Mouse (Mus musculus): Measurements from ENCODE around the gene Gstm4.
A peak's percentile ranks its signal among the peaks of the same experiment; 100 is the strongest.
"Not testable (repeated sequence)": the region's sequence is repeated elsewhere in the genome, so short reads cannot be mapped to it uniquely, and the experiment has no call there.

Gene Gstm4

DNA sequence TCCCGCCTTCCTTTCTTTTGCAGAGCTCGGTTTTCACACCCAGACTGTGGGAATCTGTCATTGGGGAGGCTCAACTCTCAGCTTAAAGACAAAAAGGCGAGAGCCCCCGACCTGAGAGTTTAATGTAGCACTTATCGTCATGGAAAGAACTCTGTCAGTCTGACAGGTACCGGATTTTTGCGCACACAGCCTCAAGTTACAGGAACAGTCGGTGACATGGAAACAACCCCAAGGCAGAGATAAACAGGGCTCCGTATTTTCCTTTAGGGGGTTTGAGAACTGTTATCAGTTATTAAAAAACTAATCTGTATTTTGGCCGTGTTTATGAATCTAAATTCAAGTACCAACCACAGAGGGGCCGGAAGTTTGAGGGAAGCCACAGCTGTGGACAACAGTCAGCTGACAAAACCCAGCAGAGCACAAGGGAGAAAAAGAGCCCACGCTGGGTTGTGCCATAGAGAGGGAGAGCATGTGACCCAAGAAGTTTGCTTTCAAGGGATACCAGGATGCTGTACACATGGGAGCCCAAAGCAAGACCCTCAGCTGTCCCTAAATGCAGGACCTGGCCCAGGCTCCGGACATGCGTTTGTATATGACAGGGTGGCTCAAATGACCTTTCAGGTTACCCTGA is 26.4 kb downstream of the Gstm4 start:
- DNase-seq (ENCODE audit: low spot score in 2 of 2), result no peak

DNA sequence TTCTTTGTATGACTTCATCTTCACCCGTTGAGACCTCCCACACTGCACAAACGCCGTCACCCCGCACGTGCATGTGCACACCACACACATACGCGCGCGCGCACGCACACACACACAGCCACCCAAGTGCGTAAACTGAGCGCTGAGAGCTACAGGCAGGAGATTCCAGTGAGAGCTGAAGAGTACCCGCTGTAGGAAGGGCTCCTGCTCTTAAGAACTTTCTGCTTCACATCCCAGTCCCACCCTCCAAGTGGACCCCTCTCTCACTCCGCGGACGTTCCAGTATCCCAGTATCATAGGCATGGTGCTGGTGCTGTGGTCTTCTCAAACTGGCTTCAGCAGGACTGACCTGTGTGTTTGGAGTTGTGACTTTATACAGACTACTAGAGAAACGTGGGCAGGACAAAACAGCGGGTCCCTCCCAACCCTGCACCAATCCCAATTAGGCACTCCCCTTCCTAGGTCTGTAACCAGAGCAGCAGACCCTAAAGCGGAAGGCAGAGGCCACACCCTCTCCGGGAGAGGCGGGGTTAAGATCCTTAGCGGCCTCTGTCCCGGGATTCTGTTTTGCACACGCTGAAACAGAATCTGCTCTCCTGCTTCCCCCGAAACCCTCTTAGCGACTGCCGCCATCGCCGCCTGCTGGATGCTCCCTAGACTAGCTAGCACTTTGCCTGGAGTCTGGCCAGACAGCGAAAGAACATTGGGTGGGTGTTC is 27.1 kb downstream of the Gstm4 start, which contains the start of gene Gstm1:
TSS of gene Gstm1 (minus strand) at position 501 of the 717 bp plus-strand sequence.
- DNase-seq (ENCODE audit: low spot score in 2 of 2), result peak; percentile 95 to 98

GRCm38 (mm10) chr3:108016468-108016867 is 28.2 kb downstream of the Gstm4 start:
- not testable (repeated sequence) for DNase-seq (ENCODE audit: low spot score in 2 of 2)

GRCm38 (mm10) chr3:108014974-108015346 is 29.7 kb downstream of the Gstm4 start:
- no peak for DNase-seq (ENCODE audit: low spot score in 2 of 2)

- no peak for DNase-seq (ENCODE audit: low spot score in 2 of 2)
Measured at GRCm38 (mm10) chr3:108014098-108014973, 30.4 kb downstream of the Gstm4 start.

GRCm38 (mm10) chr3:108013331-108013871 is 31.3 kb downstream of the Gstm4 start:
- peak; percentile 72 to 80 for DNase-seq (ENCODE audit: low spot score in 2 of 2)

DNA sequence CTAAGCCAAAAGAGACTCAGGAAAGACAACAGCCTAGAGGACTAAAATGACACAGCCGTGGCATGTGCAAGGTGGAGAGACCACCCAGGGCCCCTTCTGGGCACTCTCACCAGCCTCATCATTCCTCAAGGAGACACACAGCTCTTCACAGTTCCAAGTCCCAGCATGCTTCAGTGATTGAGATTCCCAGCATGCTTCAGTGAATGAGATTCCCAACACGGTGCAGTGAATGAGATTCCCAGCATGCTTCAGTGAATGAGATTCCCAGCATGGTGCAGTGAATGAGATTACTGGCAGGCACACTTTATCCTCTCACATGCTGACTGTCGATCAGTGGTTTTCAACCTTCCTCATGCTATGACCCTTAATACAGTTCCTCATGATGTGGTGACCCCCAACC is 33.1 kb downstream of the Gstm4 start:
- no peak for DNase-seq (ENCODE audit: low spot score in 2 of 2)

- DNase-seq (ENCODE audit: low spot score in 2 of 2), result no peak
Measured at GRCm38 (mm10) chr3:108010286-108010685, 34.4 kb downstream of the Gstm4 start.

- DNase-seq (ENCODE audit: low spot score in 2 of 2), result no peak
Measured at GRCm38 (mm10) chr3:108002021-108002420, 42.7 kb downstream of the Gstm4 start.

- DNase-seq (ENCODE audit: low spot score in 2 of 2), result no peak
Measured at GRCm38 (mm10) chr3:107999491-107999890, 45.2 kb downstream of the Gstm4 start.

DNA sequence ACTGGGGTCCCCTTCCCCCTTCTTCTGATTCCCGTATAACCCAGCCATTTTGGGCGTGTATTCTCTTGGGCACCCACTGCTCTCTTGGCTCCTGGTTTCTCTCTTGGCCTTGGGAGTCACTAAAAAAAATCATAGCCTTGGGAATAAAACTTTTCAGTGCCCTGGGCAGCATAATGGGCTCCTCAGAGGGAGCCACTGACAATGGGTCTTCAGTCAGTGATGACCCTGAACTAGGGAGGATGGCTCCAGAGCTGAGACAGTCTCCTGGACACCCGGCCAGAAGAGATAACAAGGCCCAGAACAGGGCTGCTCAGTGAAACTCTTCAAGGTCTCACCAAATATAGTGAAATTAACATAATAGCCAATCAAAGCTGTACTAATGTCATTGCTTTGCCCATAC is 46.1 kb downstream of the Gstm4 start:
- DNase-seq (ENCODE audit: low spot score in 2 of 2), result no peak

DNA sequence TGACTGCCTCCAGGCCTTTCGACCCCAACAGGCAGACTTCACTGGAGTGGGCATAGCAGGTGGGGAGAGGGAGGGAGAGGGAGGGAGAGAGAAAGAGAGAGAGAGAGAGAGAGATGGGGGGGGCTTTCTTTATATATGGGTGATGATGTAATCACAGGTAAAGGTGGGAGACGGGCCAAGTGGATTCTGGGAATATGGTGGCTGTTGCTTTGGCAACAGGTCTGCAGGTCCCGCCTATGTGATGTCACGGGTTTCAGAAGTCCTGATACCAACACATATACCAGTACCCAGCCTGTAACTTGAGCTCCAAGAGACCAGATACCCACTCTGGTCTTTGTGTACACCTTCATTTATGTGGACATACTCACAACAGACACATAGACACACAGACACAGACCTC is 48.1 kb downstream of the Gstm4 start:
- DNase-seq (ENCODE audit: low spot score in 2 of 2), result no peak

GRCm38 (mm10) chr3:107995974-107996373 is 48.7 kb downstream of the Gstm4 start:
- not testable (repeated sequence) for DNase-seq (ENCODE audit: low spot score in 2 of 2)

All from urinary bladder, postnatal 36 days (tissue).